Mouse (Mus musculus) thymus, postnatal 0 days (tissue): ENCODE data around the gene Lrrc9. TPM values are rescaled to one million over a fixed set of nuclear protein-coding genes. Genes with fewer than 3 reads are reported as not detected.
A peak's percentile ranks its signal among the peaks of the same experiment; 100 is the strongest.

Experiments used
- DNase-seq: peaks from one replicate; pipeline ENCODE4 v3.0.0-alpha.2; 2015; ENCODE audit warnings: low spot score
- polyA plus RNA-seq: library from polyadenylated mRNA; unstranded; fragments of >200 nt; fragmentation: Nextera tagmentation; extraction: Ambion mirVana; gene quantifications from 2 replicates; pipeline ENCODE4 v1.2.1, GENCODE M21; 2015

The Lrrc9 gene
- 1.3 and 1.7 TPM in 2 replicates for polyA plus RNA-seq

DNA sequence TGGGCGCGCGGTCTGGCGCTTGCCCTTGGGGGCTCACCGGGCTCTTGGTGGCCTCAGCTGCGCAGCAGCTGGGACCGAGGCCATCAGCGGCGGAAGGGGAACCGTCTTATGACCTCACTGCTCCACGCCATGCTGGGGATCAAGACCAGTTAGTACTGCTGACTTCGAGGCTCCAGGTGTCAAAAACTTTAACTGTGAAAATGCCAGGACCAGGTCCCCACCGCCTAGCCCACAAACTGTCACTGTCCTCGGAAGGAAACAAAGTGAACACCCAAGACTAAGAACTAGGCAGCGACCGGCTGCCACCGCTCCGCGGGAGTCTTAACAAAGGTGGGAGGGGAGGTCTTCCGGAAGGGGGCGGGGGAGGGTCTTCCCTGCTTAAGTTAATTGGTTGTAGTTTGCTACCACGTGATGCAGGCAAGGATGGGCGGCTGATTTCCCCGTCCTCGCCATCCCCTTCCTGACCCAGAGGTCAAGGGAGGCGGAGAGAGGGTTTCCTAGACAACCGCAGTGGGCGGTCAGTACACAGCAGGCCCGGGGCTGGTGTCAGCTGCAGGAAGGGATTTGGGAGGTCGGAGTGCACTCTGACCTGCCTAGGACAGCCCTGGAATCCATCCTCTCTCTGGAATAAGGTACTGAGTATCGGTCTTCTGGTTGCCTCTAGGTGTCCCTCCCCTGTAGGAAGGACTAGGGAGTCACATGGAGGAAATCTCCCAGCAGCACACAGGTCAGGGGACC is at the start of gene Lrrc9:
Gene Lrrc9 (plus strand): TSS at position 28 of the 738 bp plus-strand sequence.
- peak; percentile 76 for DNase-seq

DNA sequence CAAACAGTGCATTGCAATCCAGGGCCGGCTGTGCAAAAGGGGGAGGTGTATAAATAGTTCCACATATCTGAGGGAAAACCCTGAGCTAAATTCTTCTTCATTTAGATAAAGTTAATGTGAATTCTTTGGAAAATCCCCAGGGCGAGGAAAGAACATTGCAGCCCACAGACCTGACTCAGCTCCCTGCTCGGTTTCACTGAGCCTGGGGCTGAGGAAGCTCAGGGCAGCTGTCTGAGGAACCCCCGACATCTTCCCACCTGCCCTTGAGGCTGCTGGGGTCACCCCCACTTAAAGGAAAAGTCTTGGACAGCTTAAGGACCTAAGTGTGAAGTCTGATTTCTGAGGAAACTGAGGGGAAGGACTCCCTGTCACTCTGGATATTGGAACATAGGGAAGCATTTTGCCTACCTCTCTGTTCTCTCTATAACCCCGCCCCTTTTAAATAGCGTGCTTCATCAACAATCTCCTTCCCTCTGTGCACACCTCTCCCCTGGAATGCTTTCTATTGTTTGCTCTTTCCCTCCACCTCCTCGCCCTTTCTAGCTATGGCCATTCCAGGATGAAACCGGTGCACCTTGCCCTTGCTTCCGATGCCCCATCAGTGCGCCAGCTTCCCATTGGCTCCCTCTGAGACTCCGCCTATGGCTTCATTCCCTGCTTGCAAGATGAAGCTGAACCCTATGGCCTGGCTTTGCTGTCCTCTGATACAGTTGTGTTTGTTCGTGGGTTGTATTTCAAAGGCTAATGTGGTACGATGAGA is 48.4 kb upstream of the Lrrc9 start:
- DNase-seq: no peak

DNA sequence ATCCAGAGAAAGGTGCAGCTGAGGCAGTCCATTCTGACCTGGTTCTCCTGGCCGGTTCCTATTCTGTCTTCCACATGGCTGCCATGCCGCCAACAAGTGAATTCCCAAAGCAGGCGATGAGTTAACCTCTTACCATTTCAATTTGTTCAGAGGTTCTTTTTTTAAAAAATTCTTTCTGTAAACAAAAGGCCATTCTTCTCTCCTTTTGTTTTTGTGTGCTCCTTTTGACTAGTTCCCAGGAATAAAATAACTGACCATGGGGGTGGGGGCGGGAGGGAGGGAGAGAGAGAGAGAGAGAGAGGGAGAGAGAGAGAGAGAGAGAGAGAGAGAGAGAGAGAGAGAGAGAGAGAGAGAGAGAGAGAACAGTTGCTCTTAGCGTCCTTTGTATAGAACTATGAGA is 36.6 kb upstream of the Lrrc9 start:
- DNase-seq: no peak

DNA sequence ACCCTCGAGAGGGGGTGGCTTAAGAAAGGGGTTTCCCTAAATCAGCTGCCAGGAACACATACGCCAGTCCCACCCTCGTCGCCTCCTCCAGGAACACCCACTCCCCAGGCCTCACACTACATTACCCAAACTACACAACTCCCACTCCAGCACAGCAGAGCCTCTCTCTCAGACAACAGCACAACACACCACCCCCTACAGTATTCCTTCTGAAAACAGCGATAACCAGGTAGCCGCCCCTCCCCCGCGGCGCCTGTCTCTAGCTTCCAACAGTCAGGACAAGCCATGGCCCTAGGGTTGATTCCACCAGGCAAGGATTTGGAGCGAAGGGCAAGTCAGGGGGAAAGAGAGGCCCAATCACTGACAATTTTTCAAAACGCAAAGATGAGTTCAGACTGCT is 34.5 kb upstream of the Lrrc9 start:
- no peak for DNase-seq

- DNase-seq: no peak
Observed at GRCm38 (mm10) chr12:72407721-72408110, 34.0 kb upstream of the Lrrc9 start.

- DNase-seq: no peak
Observed at GRCm38 (mm10) chr12:72408111-72408891, 33.4 kb upstream of the Lrrc9 start.

- no peak for DNase-seq
Observed at GRCm38 (mm10) chr12:72408954-72409353, 32.7 kb upstream of the Lrrc9 start, which contains the start of gene Rtn1. TSS of gene Rtn1 (minus strand) at chr12:72409054.

DNA sequence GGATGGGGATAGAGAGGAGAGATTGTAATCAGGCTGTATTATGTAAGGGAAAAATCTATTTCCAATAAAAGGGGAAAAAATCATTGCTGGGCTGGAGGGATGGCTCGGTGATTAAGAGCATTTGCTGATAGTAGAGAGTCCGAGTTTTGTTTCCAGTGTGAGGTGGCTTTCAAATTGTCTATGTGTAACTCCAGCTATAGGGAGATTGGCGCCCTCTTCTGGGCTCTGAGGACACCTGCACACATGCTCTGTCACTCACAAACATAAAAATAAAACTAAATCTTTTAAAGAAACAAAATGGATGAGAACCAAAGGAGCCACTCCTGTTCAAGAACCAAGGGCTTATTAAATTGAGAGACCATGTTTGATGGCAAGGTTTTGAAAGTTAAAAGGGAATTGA is 23.9 kb upstream of the Lrrc9 start:
- DNase-seq: no peak

- no peak for DNase-seq
Observed at GRCm38 (mm10) chr12:72422681-72423080, 19.0 kb upstream of the Lrrc9 start.

DNA sequence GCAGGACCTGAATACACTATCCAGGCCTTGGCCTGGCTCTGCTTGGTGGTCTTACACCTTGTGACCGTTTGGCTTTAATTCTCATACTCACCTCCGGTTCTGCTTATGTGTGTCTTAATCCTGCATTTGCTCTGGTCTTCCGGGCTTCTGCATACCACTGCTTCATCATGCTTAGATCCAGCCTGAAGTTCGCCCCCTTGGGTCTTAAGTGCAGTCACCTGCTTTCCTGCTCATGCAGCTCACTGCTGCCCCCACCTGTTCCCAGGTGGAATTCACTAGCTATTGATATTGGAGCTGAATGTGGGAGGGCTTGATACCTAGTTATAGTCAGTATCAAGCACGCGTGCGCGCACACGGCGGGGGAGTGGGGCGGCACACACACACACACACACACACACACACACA is 13.9 kb upstream of the Lrrc9 start:
- DNase-seq: peak; percentile 75

DNA sequence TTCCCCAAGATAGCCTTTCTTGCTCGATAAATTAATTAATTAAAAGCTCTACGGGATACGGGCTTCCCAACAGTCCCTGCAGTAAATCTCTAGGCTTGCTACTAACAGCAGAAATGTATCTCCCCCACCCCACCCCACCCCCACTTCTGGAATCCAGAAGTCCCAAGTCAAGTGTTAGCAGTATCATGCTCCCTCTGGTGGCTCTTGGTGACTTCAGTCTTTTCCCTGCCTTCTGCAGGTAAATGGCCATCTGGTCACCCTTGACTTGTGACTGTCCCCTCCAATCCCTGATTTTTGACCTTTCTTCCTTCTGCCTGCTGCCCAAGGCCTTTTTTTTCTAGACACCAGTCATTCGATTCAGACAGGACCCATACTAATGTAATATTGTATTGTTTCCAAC is 9.5 kb upstream of the Lrrc9 start:
- DNase-seq: no peak

- DNase-seq: no peak
Observed at GRCm38 (mm10) chr12:72433241-72433865, 8.3 kb upstream of the Lrrc9 start.

DNA sequence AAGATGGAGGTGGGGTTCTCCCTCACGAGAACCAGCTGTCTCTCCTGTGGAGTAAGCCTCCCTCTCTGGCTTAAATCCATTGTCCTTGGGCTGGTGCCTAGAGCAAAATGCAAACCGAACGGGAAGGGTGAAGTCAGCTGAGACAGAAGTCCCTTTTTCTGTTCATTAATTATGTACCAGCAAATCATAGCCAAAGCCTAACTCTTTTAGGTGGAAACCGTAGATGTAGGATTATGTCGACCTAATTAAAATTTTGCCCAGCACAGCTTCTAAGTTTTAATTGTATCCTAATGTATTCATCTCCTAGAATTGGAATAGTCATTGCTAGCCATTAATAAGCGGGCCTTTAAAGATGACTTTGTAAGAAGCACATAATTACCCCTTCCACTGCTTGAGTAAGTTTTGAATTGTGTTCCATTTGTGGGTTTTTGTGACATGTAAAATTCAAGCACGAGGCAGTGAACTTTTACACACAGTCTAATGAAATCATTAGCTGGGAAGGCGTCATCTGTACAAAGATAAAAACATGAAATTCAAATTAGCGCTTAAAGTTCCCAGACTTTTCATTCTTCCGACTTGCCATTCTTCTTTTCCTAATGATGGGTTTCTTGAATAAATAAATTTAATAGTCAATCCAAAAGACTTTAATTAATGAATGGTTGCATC is 3.9 kb upstream of the Lrrc9 start:
- DNase-seq: no peak

GRCm38 (mm10) chr12:72438961-72439480 is 2.6 kb upstream of the Lrrc9 start:
- no peak for DNase-seq

DNA sequence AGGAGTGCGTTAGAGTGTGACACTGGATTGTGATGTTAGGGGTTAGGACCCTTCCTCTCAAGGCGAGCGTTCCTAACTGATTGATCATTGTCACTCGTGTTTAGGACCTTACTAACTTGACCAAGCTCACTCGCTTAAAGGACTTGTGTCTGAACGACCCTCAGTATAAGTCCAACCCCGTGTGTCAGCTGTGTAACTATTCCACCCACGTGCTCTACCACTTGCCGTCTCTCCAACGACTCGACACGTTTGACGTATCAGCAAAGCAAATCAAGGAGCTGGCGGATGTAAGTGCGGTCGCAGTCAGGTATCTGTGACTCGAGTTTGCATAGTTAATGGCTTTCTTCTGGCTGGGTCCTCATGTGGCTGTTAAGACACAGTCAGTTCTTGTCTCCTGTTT is 12.3 kb downstream of the Lrrc9 start:
- DNase-seq: no peak

- peak; percentile 42 for DNase-seq
Observed at GRCm38 (mm10) chr12:72461191-72461893, 19.7 kb downstream of the Lrrc9 start.

DNA sequence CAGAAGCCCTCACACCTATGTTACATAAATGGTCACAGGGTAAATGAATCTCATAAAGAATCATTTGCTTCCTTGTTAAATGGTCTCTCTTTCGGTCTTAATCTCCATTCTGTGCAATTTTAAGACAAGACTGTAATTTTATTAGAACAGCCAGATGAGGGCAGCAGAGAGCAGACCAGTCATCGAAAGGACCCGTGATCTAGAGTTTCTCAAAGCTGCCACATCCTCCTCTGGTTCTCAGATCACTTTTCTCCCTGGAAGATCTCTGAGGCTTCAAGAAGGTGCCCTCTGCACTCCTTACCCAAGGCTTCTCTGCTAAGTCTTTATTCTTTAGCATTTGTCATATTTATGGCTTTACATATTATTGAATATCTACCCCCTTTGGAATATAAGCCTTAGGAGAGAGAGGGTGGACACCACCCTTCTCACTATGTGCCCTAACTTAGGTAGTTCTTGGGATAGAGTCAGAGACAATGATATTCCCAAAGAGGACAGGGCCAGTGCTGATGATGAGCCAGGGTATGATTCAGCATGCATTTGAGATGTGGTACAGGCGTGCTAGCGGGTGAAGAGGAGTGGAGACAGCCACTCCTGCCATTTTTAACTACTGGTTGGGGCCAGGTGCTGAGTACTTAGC is 20.3 kb downstream of the Lrrc9 start:
- DNase-seq: peak; percentile 80

DNA sequence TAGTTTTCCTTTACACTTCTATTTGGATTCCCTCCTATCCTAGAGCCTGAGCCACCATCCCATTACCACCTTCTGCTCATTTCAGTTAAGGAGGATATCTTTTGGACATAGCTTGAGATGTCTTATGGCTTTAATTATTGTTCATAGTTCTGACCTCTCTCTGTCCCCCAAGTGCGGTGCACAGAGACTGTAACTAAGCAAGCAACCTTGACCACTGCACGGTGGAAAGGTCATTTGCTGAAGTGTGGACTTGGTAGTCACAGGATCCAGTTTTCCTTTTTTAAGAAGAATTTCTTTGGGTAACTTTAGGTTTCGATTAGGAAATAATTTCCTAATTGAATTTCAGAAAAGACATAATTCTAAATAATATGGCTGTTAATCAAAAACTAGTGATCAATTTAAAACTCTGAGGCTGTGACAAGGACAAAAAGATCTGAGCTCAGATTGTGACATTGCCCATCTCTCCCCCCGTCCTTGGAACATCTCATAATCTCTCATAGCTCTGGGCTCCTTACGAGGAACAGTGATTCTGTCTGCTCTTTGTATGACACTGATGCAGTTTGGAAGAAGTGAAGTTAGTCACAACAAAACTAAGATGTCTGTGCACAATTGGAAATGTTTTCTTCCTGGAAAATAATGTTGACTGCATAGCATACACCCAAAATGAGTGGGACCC is 24.3 kb downstream of the Lrrc9 start:
- no peak for DNase-seq

GRCm38 (mm10) chr12:72467269-72467668 is 25.6 kb downstream of the Lrrc9 start:
- DNase-seq: no peak
